ENCODE assay signal across 8 mouse cellular contexts in genomic region chr4:155839483-155839910, GRCm38 (mm10). TPM values are rescaled to one million over a fixed set of nuclear protein-coding genes. Genes with fewer than 3 reads are reported as not detected.
DNase-seq lines count a peak whose midpoint lies in the region; TF ChIP-seq lines count a peak whose summit lies in the region.

TSS of gene Mxra8 (plus strand) at chr4:155839680.

- WGBS in lung, adult 2 months = 12% methylated on average over 16 of the region's 16 CpGs

- peaks cover 20% of the 10 kb centered on the region; the same call in 1 of the 2 replicates for H3K4me1 ChIP-seq in lung, adult 2 months (ENCODE audit: control insufficient read depth, insufficient read depth, low read length)

- intact Hi-C loops in left cerebral cortex, adult 2 months (cut with DNase I) = no loop called here
- intact Hi-C loops in left cerebral cortex, postnatal 25 days (cut with DNase I) = no loop called here

- H3K27ac ChIP-seq in left cerebral cortex, adult 2 months = no peak within 1 kb of the TSS; the same call in 1 of the 2 replicates

- DNase-seq in left cerebral cortex, adult 2 months (ENCODE audit: extremely low spot score in 1 of 2, low spot score in 2 of 2) = peak in 1 of 2 experiments; percentile 18
- DNase-seq in left cerebral cortex, adult 8-10 months (ENCODE audit: low spot score in 2 of 2) = no peak
- peak; percentile 91 for DNase-seq in embryo, embryonic 10.5 days (ENCODE audit: low spot score)
- DNase-seq in heart, adult 18-20 months = peak; percentile 87 to 95
- peak; percentile 85 for DNase-seq in kidney, adult 11 months
- DNase-seq in lung, adult 2 months = peak; percentile 79
- peak; percentile 80 for DNase-seq in ovary, postnatal 14 days (ENCODE audit: low spot score)
- no peak for DNase-seq in left cerebral cortex, postnatal 25 days (ENCODE audit: low spot score in 2 of 2)

- peak; percentile 67; the same call in 1 of the 2 replicates for TF ChIP-seq POLR2A in lung, adult 2 months (IDR thresholded peaks at IDR 0.05; ENCODE audit: borderline replicate concordance, extremely low read depth, low read depth, low read length)

- no peak for TF ChIP-seq CTCF in left cerebral cortex, adult 2 months (IDR thresholded peaks at IDR 0.05)
- no peak for TF ChIP-seq CTCF in lung, adult 2 months (IDR thresholded peaks at IDR 0.05; ENCODE audit: insufficient read depth, low read length)

- peak within 1 kb of the TSS; percentile 26; the same call in 1 of the 2 replicates for H3K4me3 ChIP-seq in left cerebral cortex, adult 2 months
- H3K4me3 ChIP-seq in lung, adult 2 months (replicated peaks; ENCODE audit: extremely low read depth, low read depth, low read length) = peak within 1 kb of the TSS; percentile 93

RNA-seq across cellular contexts. Expression of gene Mxra8, which starts in this region (rescaled TPM):
- total RNA-seq in left cerebral cortex, adult 2 months (2021) = 1 to 10 TPM; 5.9 to 8.0 TPM
- 10 to 100 TPM in 1 of 4 experiments, 1 to 10 TPM in 3; 8.9 to 10.3 (median 9.3) TPM for total RNA-seq in left cerebral cortex, adult 8-10 months (2022)
- total RNA-seq in heart, adult 18-20 months (2021) = 10 to 100 TPM; 22.0 to 26.6 TPM
- polyA plus RNA-seq in lung, adult 2 months (2012; rRNA removed) = 994 and 1,263 TPM in 2 replicates
- total RNA-seq in left cerebral cortex, postnatal 25 days (2021) = 1 to 10 TPM; 7.0 to 8.4 TPM

Comparison
In these comparisons a context has a peak if more than half of its experiments do, and no peak if none do; other contexts are left out.
1. DNase-seq: peak in embryo, embryonic 10.5 days (single experiment), heart, adult 18-20 months (2 of 2), kidney, adult 11 months (single experiment), lung, adult 2 months (single experiment) and ovary, postnatal 14 days (single experiment); none in left cerebral cortex, adult 8-10 months (0 of 2) and left cerebral cortex, postnatal 25 days (0 of 2).